ENCODE assay signal across 25 mouse cellular contexts in genomic region chr3:83270228-83270627, GRCm38 (mm10).
DNase-seq lines count a peak whose midpoint lies in the region; ATAC-seq and TF ChIP-seq lines count a peak whose summit lies in the region.
"Had no signal": no experiment of that assay in that cellular context is flagged by ENCODE, and none has a peak within 500 bp of the region (broad histone marks: within the 10 kb centered on the region; RNA-seq: fewer than 3 reads in every experiment).

No protein-coding gene starts in this region.

- H3K27me3 ChIP-seq in kidney, embryonic 14.5 days (ENCODE audit: control insufficient read depth, insufficient read depth, low read length), result no peaks in the 10 kb centered on the region
- H3K27me3 ChIP-seq in kidney, adult 2 months (replicated peaks; ENCODE audit: control insufficient read depth, insufficient read depth, low read length), result no peaks in the 10 kb centered on the region
- H3K27me3 ChIP-seq in kidney, postnatal 0 days (ENCODE audit: insufficient read depth, low read length), result no peaks in the 10 kb centered on the region
- H3K27me3 ChIP-seq: embryonic facial prominence, embryonic 15.5 days; heart, embryonic 13.5 days had no signal

- DNase-seq in kidney, adult 2 months, result no peak
- peak; percentile 12 for DNase-seq in kidney, postnatal 0 days (ENCODE audit: low spot score)
- no peak for DNase-seq in kidney, adult 9 months
- peak; percentile 4 for DNase-seq in R1 (ENCODE audit: low read depth, low spot score)
- no peak for DNase-seq in frontal cortex, postnatal 14 days (ENCODE audit: low spot score in 2 of 2)
- DNase-seq: adrenal gland, adult 2 months; adrenal gland, postnatal 14 days; cerebellum, adult 11 months; cerebellum, adult 2 months; cerebellum, adult 9-11 months; cerebellum, postnatal 25 days; forebrain, postnatal 0 days; gastrocnemius, postnatal 36 days; heart, adult 2 months; heart, postnatal 14 days; heart, postnatal 4 days had no signal

- H3K4me2 ChIP-seq in kidney, embryonic 14.5 days (replicated peaks; ENCODE audit: low read depth, low read length), result no peak overlapping the region
- H3K4me2 ChIP-seq in kidney, postnatal 0 days (ENCODE audit: low read length), result no peak overlapping the region
- H3K4me2 ChIP-seq: embryonic facial prominence, embryonic 12.5 days; embryonic facial prominence, embryonic 15.5 days; heart, embryonic 13.5 days; hindbrain, embryonic 14.5 days had no signal

- TF ChIP-seq CTCF in kidney, adult 2 months (conservative IDR thresholded peaks at IDR 0.05; ENCODE audit: insufficient read depth, insufficient read length, low read depth, low read length), result no peak
- no peak for TF ChIP-seq CTCF in kidney, postnatal 0 days (IDR thresholded peaks at IDR 0.05; ENCODE audit: low read depth)

- ATAC-seq in kidney, embryonic 14.5 days (ENCODE audit: low FRiP score, low TSS enrichment), result peak; percentile 81
- ATAC-seq in kidney, postnatal 0 days (replicated peaks; ENCODE audit: low FRiP score, low read depth), result peak; percentile 36; the same call in 1 of the 2 replicates
- ATAC-seq: forebrain, embryonic 14.5 days; forebrain, postnatal 0 days; hindbrain, postnatal 0 days; inflammation-experienced regulatory T-cells, adult 6 months had no signal

- WGBS in kidney, embryonic 14.5 days, result 62% methylated on average over 14 of the region's 14 CpGs
- 53% methylated on average over 14 of the region's 14 CpGs for WGBS in kidney, adult 2 months
- WGBS in kidney, postnatal 0 days, result 60% methylated on average over 14 of the region's 14 CpGs

- H3K27ac ChIP-seq in kidney, embryonic 14.5 days (ENCODE audit: low read depth, low read length), result no peak overlapping the region
- H3K27ac ChIP-seq in kidney, adult 2 months (ENCODE audit: insufficient read depth, low read depth, low read length), result no peak overlapping the region
- no peak overlapping the region for H3K27ac ChIP-seq in kidney, postnatal 0 days
- H3K27ac ChIP-seq: embryonic facial prominence, embryonic 12.5 days; embryonic facial prominence, embryonic 15.5 days; heart, adult 2 months; heart, embryonic 10.5 days; heart, embryonic 13.5 days; hindbrain, embryonic 14.5 days; hindbrain, postnatal 0 days had no signal

- no peaks in the 10 kb centered on the region for H3K36me3 ChIP-seq in kidney, embryonic 14.5 days (ENCODE audit: control insufficient read depth, insufficient read depth, low read length)
- H3K36me3 ChIP-seq in kidney, adult 2 months (ENCODE audit: control insufficient read depth, insufficient read depth, low read length), result no peaks in the 10 kb centered on the region
- no peaks in the 10 kb centered on the region for H3K36me3 ChIP-seq in kidney, postnatal 0 days (ENCODE audit: insufficient read depth, low read length)
- H3K36me3 ChIP-seq: embryonic facial prominence, embryonic 12.5 days; embryonic facial prominence, embryonic 15.5 days; heart, embryonic 10.5 days; heart, embryonic 13.5 days had no signal

- no peaks in the 10 kb centered on the region for H3K9me3 ChIP-seq in kidney, embryonic 14.5 days (ENCODE audit: control insufficient read depth, low read length)
- H3K9me3 ChIP-seq in kidney, postnatal 0 days (replicated peaks; ENCODE audit: low read length), result no peaks in the 10 kb centered on the region
- H3K9me3 ChIP-seq: embryonic facial prominence, embryonic 12.5 days; embryonic facial prominence, embryonic 15.5 days; heart, embryonic 10.5 days; heart, embryonic 13.5 days had no signal

- TF ChIP-seq POLR2A in kidney, adult 2 months (IDR thresholded peaks at IDR 0.05; ENCODE audit: low read depth, low read length), result no peak

- no peak overlapping the region for H3K4me3 ChIP-seq in kidney, embryonic 14.5 days (ENCODE audit: low read length)
- no peak overlapping the region for H3K4me3 ChIP-seq in kidney, adult 2 months (ENCODE audit: insufficient read depth, low read depth, low read length)
- H3K4me3 ChIP-seq in kidney, postnatal 0 days (replicated peaks; ENCODE audit: low read depth, low read length), result no peak overlapping the region
- H3K4me3 ChIP-seq: embryonic facial prominence, embryonic 12.5 days; embryonic facial prominence, embryonic 15.5 days; heart, adult 2 months; heart, embryonic 10.5 days; heart, embryonic 13.5 days had no signal

- no peaks in the 10 kb centered on the region for H3K4me1 ChIP-seq in kidney, embryonic 14.5 days (ENCODE audit: control insufficient read depth, insufficient read depth, low read length)
- peaks cover 2% of the 10 kb centered on the region; the same call in 1 of the 2 replicates for H3K4me1 ChIP-seq in kidney, adult 2 months (ENCODE audit: control insufficient read depth, insufficient read depth, low read length)
- H3K4me1 ChIP-seq in kidney, postnatal 0 days (replicated peaks; ENCODE audit: insufficient read depth, low read length), result no peaks in the 10 kb centered on the region
- H3K4me1 ChIP-seq: embryonic facial prominence, embryonic 12.5 days had no signal

- no peak overlapping the region for H3K9ac ChIP-seq in kidney, embryonic 14.5 days (ENCODE audit: low read depth, low read length)
- H3K9ac ChIP-seq in kidney, postnatal 0 days (ENCODE audit: low read depth, low read length), result no peak overlapping the region
- H3K9ac ChIP-seq: embryonic facial prominence, embryonic 12.5 days; embryonic facial prominence, embryonic 15.5 days; forebrain, postnatal 0 days; heart, embryonic 13.5 days; hindbrain, embryonic 14.5 days had no signal

Comparison
In these comparisons a context has a peak if more than half of its experiments do, and no peak if none do; other contexts are left out.
1. DNase-seq: peak in kidney, postnatal 0 days (single experiment) and R1 (single experiment); none in kidney, adult 2 months (single experiment), kidney, adult 9 months (single experiment) and frontal cortex, postnatal 14 days (0 of 2).